Mouse (Mus musculus) kidney, adult 2 months (tissue): ENCODE measurements around the gene Usp46. TPM values are rescaled to one million over a fixed set of nuclear protein-coding genes. Genes with fewer than 3 reads are reported as not detected.

Experiments
- DNase-seq: peaks from one replicate; pipeline ENCODE4 v3.0.0; 2021
- H3K27ac ChIP-seq: fragments of 200-500 bp; 2 replicates; pipeline ENCODE4 v1.5.1; 2012; ENCODE audit warnings: low read depth, low read length, control low read depth, inconsistent platforms; ENCODE audit not compliant: insufficient read depth
- H3K27me3 ChIP-seq: fragments of 200-500 bp; replicated peaks from 2 replicates; pipeline ENCODE4 v1.6.1; 2012; ENCODE audit warnings: mild to moderate bottlenecking, moderate library complexity, low read length, inconsistent platforms; ENCODE audit not compliant: control insufficient read depth, insufficient read depth
- H3K36me3 ChIP-seq: fragments of 200-500 bp; 2 replicates; pipeline ENCODE4 v1.6.1; 2012; ENCODE audit warnings: mild to moderate bottlenecking, moderate library complexity, low read length, inconsistent platforms; ENCODE audit not compliant: control insufficient read depth, insufficient read depth
- H3K4me1 ChIP-seq: fragments of 200-500 bp; 2 replicates; pipeline ENCODE4 v1.6.1; 2011; ENCODE audit warnings: low read length; ENCODE audit not compliant: control insufficient read depth, insufficient read depth
- H3K4me3 ChIP-seq: fragments of 200-500 bp; 2 replicates; pipeline ENCODE4 v1.5.1; 2011; ENCODE audit warnings: mild to moderate bottlenecking, low read depth, low read length, control low read depth; ENCODE audit not compliant: insufficient read depth
- CTCF ChIP-seq: fragments of 200-500 bp; conservative IDR thresholded peaks from 2 replicates; pipeline ENCODE4 v1.5.1; 2011; ENCODE audit warnings: low read depth, mild to moderate bottlenecking, control low read depth, low read length, moderate library complexity, mixed read lengths; ENCODE audit not compliant: insufficient read depth, insufficient read length
- POLR2A ChIP-seq: fragments of 200-500 bp; IDR thresholded peaks from one replicate; pipeline ENCODE4 v1.6.1; 2011; ENCODE audit warnings: low read depth, low read length, control low read depth
- WGBS: fragments of 180-500 bp; shearing (Covaris S2); methylation state at CpG from one replicate; pipeline ENCODE4 v1.1.7; 2018; 5-methylcytosine and 5-hydroxymethylcytosine counted together
- polyA plus RNA-seq: library from polyadenylated mRNA; depleted of rRNA; stranded (reverse); fragments of >200 nt; gene quantifications from 2 replicates; pipeline ENCODE4 v1.2.3, GENCODE M21; 2012

Usp46 gene
- polyA plus RNA-seq, 1 experiment: 9.1 TPM

GRCm38 (mm10) chr5:73998966-73999365 is 69.3 kb downstream of the Usp46 start:
- 79% methylated on average over 5 of the region's 5 CpGs for WGBS
- Histone ChIP-seq H3K36me3 (peaks cover 2% of the 10 kb centered on the region), H3K4me3 (no peak overlapping the region)

GRCm38 (mm10) chr5:73994850-73995249 is 73.4 kb downstream of the Usp46 start:
- Histone ChIP-seq H3K27me3 (no peaks in the 10 kb centered on the region), H3K4me1 (no peaks in the 10 kb centered on the region), H3K4me3 (no peak overlapping the region), H3K36me3 (peaks cover 2% of the 10 kb centered on the region; the same call in 1 of the 2 replicates), H3K27ac (no peak overlapping the region)
- TF ChIP-seq CTCF: no peak
- TF ChIP-seq POLR2A: no peak
- DNase-seq: no peak

More at GRCm38 (mm10) chr5:73998966-73999365, 69.3 kb downstream of the Usp46 start:
- DNase-seq: no peak
- Histone ChIP-seq H3K27ac (no peak overlapping the region), H3K27me3 (no peaks in the 10 kb centered on the region), H3K4me1 (no peaks in the 10 kb centered on the region)
- TF ChIP-seq POLR2A: no peak
- no peak for TF ChIP-seq CTCF

- 56% methylated on average over 4 of the region's 4 CpGs for WGBS
- no peak overlapping the region for H3K4me3 ChIP-seq
- H3K36me3 ChIP-seq: no peaks in the 10 kb centered on the region
- no peaks in the 10 kb centered on the region for H3K4me1 ChIP-seq
- peak; percentile 69 for DNase-seq
- H3K27me3 ChIP-seq: no peaks in the 10 kb centered on the region
- TF ChIP-seq POLR2A: no peak
- TF ChIP-seq CTCF: peak; percentile 66
- no peak overlapping the region for H3K27ac ChIP-seq
Measured at GRCm38 (mm10) chr5:73993538-73993937, 74.7 kb downstream of the Usp46 start.

GRCm38 (mm10) chr5:73992321-73992720 is 75.9 kb downstream of the Usp46 start:
- Histone ChIP-seq H3K4me3 (no peak overlapping the region), H3K36me3 (no peaks in the 10 kb centered on the region), H3K27me3 (no peaks in the 10 kb centered on the region), H3K27ac (no peak overlapping the region), H3K4me1 (no peaks in the 10 kb centered on the region)
- no peak for TF ChIP-seq POLR2A
- TF ChIP-seq CTCF: no peak
- WGBS: 84% methylated on average over 13 of the region's 13 CpGs
- no peak for DNase-seq

- TF ChIP-seq CTCF: no peak
- TF ChIP-seq POLR2A: no peak
- H3K4me3 ChIP-seq: no peak overlapping the region
- no peaks in the 10 kb centered on the region for H3K27me3 ChIP-seq
- no peak for DNase-seq
- no peaks in the 10 kb centered on the region for H3K36me3 ChIP-seq
- no peak overlapping the region for H3K27ac ChIP-seq
- H3K4me1 ChIP-seq: no peaks in the 10 kb centered on the region
- WGBS: 93% methylated on average over 3 of the region's 3 CpGs
Measured at GRCm38 (mm10) chr5:73989532-73989931, 78.7 kb downstream of the Usp46 start.

GRCm38 (mm10) chr5:73987777-73988560 is 80.3 kb downstream of the Usp46 start:
- no peak for DNase-seq
- Histone ChIP-seq H3K4me1 (no peaks in the 10 kb centered on the region), H3K36me3 (no peaks in the 10 kb centered on the region), H3K27me3 (no peaks in the 10 kb centered on the region), H3K27ac (no peak overlapping the region), H3K4me3 (no peak overlapping the region)
- WGBS: 75% methylated on average over 13 of the region's 13 CpGs
- no peak for TF ChIP-seq POLR2A
- TF ChIP-seq CTCF: no peak

GRCm38 (mm10) chr5:73977426-73977825 is 90.8 kb downstream of the Usp46 start:
- Histone ChIP-seq H3K4me1 (no peaks in the 10 kb centered on the region), H3K36me3 (no peaks in the 10 kb centered on the region), H3K27me3 (no peaks in the 10 kb centered on the region), H3K4me3 (no peak overlapping the region), H3K27ac (no peak overlapping the region)
- peak; percentile 20 for DNase-seq
- TF ChIP-seq CTCF (no peak), POLR2A (no peak)
- 35% methylated on average over 11 of the region's 11 CpGs for WGBS
